Mouse (Mus musculus) hindbrain, embryonic 16.5 days (tissue): ENCODE data around the gene Prps1l3. TPM values are rescaled to one million over a fixed set of nuclear protein-coding genes. Genes with fewer than 3 reads are reported as not detected.
"Not testable (repeated sequence)": the region's sequence is repeated elsewhere in the genome, so short reads cannot be mapped to it uniquely, and the experiment has no call there.

Experiments used
- ATAC-seq: fragments of 200-750 bp; cut with Nextera tagmentation; 2 replicates; pipeline ENCODE4 v1.8.0; 2017; ENCODE audit warnings: moderate TSS enrichment, moderate library complexity
- H3K27ac ChIP-seq: fragments of 300-500 bp; sonication (generic); 2 replicates; pipeline ENCODE4 v1.5.1; 2014; ENCODE audit warnings: low read depth, mild to moderate bottlenecking, control low read depth, low read length, moderate library complexity
- H3K27me3 ChIP-seq: fragments of 300-500 bp; sonication (generic); replicated peaks from 2 replicates; pipeline ENCODE4 v1.6.1; 2014; ENCODE audit warnings: low read length; ENCODE audit not compliant: control insufficient read depth, insufficient read depth
- H3K36me3 ChIP-seq: fragments of 300-500 bp; sonication (generic); 2 replicates; pipeline ENCODE4 v1.6.1; 2014; ENCODE audit warnings: mild to moderate bottlenecking, low read length, moderate library complexity, mixed read lengths; ENCODE audit not compliant: control insufficient read depth, insufficient read depth
- H3K4me1 ChIP-seq: fragments of 300-500 bp; sonication (generic); 2 replicates; pipeline ENCODE4 v1.6.1; 2014; ENCODE audit warnings: low read depth, low read length; ENCODE audit not compliant: control insufficient read depth, insufficient read depth
- H3K4me2 ChIP-seq: fragments of 300-500 bp; sonication (generic); 2 replicates; pipeline ENCODE4 v1.6.1; 2014; ENCODE audit warnings: mild to moderate bottlenecking, low read length, control low read depth, moderate library complexity
- H3K4me3 ChIP-seq: fragments of 300-500 bp; sonication (generic); 2 replicates; pipeline ENCODE4 v1.5.1; 2014; ENCODE audit warnings: mild to moderate bottlenecking, low read length, control low read depth, moderate library complexity
- H3K9ac ChIP-seq: fragments of 300-500 bp; sonication (generic); 2 replicates; pipeline ENCODE4 v1.6.1; 2014; ENCODE audit warnings: low read depth, mild to moderate bottlenecking, control low read depth, low read length, moderate library complexity
- H3K9me3 ChIP-seq: fragments of 300-500 bp; sonication (generic); 2 replicates; pipeline ENCODE4 v1.6.1; 2014; ENCODE audit warnings: mild to moderate bottlenecking, low read length, moderate library complexity; ENCODE audit not compliant: control insufficient read depth
- WGBS: fragments of 180-500 bp; shearing (Covaris S2); extraction: QIAGEN DNeasy Blood & Tissue Kit; methylation state at CpG from one replicate; pipeline ENCODE4 v1.1.7; 2014; 5-methylcytosine and 5-hydroxymethylcytosine counted together
- polyA plus RNA-seq: library from polyadenylated mRNA; unstranded; fragments of >200 nt; fragmentation: Nextera tagmentation; extraction: Ambion mirVana; gene quantifications from 2 replicates; pipeline ENCODE4 v1.2.1, GENCODE M21; 2015

Prps1l3 gene
- polyA plus RNA-seq, 1 experiment from 2014 or later, result 23.2 TPM

DNA sequence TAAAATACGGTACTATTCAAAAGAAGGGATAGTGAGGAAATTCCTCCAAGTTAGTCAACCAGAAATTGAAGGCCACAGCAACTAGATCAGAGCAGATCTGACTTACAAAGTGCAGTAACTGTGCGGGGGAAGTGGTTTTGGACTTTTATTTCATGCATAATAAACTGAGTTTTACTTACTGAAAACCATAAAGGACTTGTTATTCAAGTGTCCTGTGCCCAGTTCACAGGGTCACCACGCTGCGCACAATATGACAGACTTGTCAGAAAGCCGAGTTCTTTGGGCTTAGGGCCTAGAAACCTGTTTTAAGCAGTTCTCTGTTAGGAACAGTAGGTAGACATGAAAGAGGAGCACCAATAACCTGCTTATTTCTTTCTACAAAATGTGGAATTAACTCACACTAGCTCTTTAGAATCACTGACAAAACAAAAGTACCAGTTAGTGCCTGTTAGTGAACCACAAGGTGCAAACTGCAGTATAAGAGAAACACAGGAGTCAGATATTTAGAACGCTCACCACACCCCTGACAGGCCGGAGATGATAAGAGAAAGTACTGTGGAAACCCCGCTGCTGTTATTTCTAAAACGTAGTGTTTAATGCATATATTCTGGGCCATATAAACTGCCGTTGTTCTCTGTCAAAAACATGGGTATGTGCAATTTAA, 32.7 kb upstream of the Prps1l3 start, which contains the start of gene Slc25a21:
Gene Slc25a21 (minus strand): TSS at position 110 of the 664 bp plus-strand sequence.
- Histone ChIP-seq H3K27ac (no peak within 1 kb of the TSS), H3K9ac (peak within 1 kb of the TSS; percentile 64), H3K36me3 (no peaks in the 10 kb centered on the region), H3K4me1 (peaks cover 3% of the 10 kb centered on the region), H3K4me2 (peak within 1 kb of the TSS; percentile 93), H3K27me3 (peaks cover 13% of the 10 kb centered on the region), H3K9me3 (no peaks in the 10 kb centered on the region), H3K4me3 (peak within 1 kb of the TSS; percentile 54)
- ATAC-seq, result no peak
- WGBS, result 61% methylated on average over 10 of the region's 10 CpGs

DNA sequence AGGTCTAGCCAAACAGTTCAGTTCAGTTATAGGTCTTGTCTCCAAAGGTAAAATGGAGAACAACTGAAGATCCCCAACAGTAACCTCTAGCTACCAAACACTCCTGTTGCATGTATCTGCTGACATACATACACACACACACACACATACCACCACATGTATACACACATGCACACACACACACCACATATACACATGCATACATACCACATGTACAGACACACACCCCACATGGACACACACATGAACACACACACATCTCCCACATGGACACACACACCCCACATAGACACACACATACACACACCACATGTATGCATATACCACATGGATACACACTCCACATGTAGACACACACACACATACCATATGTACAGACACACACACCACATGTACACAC, 31.9 kb upstream of the Prps1l3 start:
- H3K9ac ChIP-seq, result no peak overlapping the region
- peaks cover 3% of the 10 kb centered on the region for H3K4me1 ChIP-seq
- no peak for ATAC-seq
- no peak overlapping the region for H3K4me3 ChIP-seq
- H3K4me2 ChIP-seq, result no peak overlapping the region
- no peaks in the 10 kb centered on the region for H3K9me3 ChIP-seq
- peaks cover 13% of the 10 kb centered on the region for H3K27me3 ChIP-seq
- no peak overlapping the region for H3K27ac ChIP-seq
- H3K36me3 ChIP-seq, result no peaks in the 10 kb centered on the region

DNA sequence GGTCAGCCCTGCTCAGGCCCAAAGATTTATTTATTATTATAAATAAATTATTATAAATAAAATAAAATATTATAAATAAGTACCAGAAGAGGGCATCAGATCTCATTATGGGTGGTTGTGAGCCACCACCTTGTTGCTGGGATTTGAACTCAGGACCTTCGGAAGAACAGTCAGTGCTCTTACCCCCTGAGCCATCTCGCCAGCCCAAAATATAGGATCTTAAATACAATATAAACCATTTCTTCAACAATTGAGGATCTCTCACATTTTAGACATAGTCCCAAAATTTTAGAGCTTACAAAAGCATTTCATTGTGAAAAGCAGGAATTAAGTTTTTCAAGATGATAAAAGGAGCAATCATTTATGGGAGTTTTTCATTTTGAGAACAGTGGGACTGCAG, 30.8 kb upstream of the Prps1l3 start:
- H3K36me3 ChIP-seq, result no peaks in the 10 kb centered on the region
- no peaks in the 10 kb centered on the region for H3K9me3 ChIP-seq
- no peak overlapping the region for H3K4me2 ChIP-seq
- no peak for ATAC-seq
- H3K4me3 ChIP-seq, result no peak overlapping the region
- H3K4me1 ChIP-seq, result peaks cover 3% of the 10 kb centered on the region
- no peak overlapping the region for H3K27ac ChIP-seq
- H3K9ac ChIP-seq, result no peak overlapping the region
- H3K27me3 ChIP-seq, result peaks cover 13% of the 10 kb centered on the region
- WGBS, result 96% methylated on average over 2 of the region's 2 CpGs

DNA sequence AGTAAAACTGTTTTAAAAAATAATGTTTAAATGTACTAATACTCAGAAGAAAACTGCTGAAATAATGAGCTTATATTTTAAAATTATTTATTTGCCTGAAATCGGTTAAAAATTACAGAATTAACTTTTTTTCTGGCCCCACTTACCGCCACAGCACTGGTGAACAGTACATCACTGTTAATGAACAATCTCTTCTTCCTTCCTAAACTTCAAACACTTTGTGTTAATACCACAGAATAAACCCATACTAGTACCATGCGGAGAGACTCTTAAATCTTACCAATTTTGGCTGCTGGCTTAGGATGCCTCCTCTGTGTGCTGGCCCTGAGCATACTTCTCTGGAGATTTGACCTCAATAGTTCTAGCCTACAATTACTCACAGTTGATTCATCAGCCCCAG, 28.3 kb upstream of the Prps1l3 start:
- no peaks in the 10 kb centered on the region for H3K9me3 ChIP-seq

GRCm38 (mm10) chr12:57204276-57204851, 25.8 kb upstream of the Prps1l3 start:
- Histone ChIP-seq H3K9me3 (no peaks in the 10 kb centered on the region), H3K27me3 (no peaks in the 10 kb centered on the region), H3K4me2 (no peak overlapping the region), H3K9ac (no peak overlapping the region), H3K4me3 (no peak overlapping the region), H3K27ac (no peak overlapping the region), H3K4me1 (no peaks in the 10 kb centered on the region), H3K36me3 (no peaks in the 10 kb centered on the region)
- no peak for ATAC-seq
- 91% methylated on average over 4 of the region's 4 CpGs for WGBS

More for the DNA sequence above, 28.3 kb upstream of the Prps1l3 start:
- Histone ChIP-seq H3K4me1 (peaks cover 2% of the 10 kb centered on the region), H3K27ac (no peak overlapping the region), H3K36me3 (no peaks in the 10 kb centered on the region), H3K9ac (no peak overlapping the region), H3K27me3 (peaks cover 12% of the 10 kb centered on the region), H3K4me2 (no peak overlapping the region), H3K4me3 (no peak overlapping the region)
- 94% methylated on average over 3 of the region's 3 CpGs for WGBS
- no peak for ATAC-seq

GRCm38 (mm10) chr12:57211353-57212311, 18.6 kb upstream of the Prps1l3 start:
- H3K36me3 ChIP-seq, result no peaks in the 10 kb centered on the region
- H3K4me3 ChIP-seq, result peak overlapping the region; percentile 54
- H3K4me2 ChIP-seq, result peak overlapping the region; percentile 88
- WGBS, result 7% methylated on average over 30 of the region's 30 CpGs
- H3K4me1 ChIP-seq, result peaks cover 4% of the 10 kb centered on the region; the same call in 1 of the 2 replicates
- H3K9me3 ChIP-seq, result no peaks in the 10 kb centered on the region
- H3K27ac ChIP-seq, result no peak overlapping the region
- ATAC-seq, result peak; percentile 89
- H3K27me3 ChIP-seq, result no peaks in the 10 kb centered on the region
- peak overlapping the region; percentile 65 for H3K9ac ChIP-seq

- H3K9me3 ChIP-seq, H3K4me2 ChIP-seq, H3K36me3 ChIP-seq, H3K27me3 ChIP-seq, H3K9ac ChIP-seq, H3K4me1 ChIP-seq, H3K4me3 ChIP-seq, H3K27ac ChIP-seq: not testable (repeated sequence)
- 79% methylated on average over 5 of the region's 5 CpGs for WGBS
- ATAC-seq, result peak; percentile 44; the same call in 1 of the 2 replicates
Observed at GRCm38 (mm10) chr12:57212463-57212862, 17.7 kb upstream of the Prps1l3 start.

DNA sequence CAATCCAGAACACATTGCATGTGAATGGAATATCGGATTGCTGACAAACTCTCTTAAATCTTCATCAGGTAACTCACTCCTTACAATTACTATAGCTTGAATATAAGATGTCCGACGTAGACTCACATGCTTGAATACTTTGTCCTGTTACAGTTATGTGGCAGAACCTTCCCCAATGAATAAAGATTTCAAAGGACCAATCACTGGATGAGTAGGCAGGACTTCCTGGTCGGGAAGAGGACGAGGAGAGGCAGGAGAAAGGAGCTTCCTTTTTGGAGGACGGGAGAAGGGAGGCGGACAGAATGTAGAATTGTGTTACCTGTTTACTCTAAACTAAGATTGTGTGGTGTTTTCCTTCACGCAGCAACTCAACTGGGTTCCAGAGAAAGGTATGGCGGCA, 3.8 kb upstream of the Prps1l3 start:
- Histone ChIP-seq H3K9me3 (no peaks in the 10 kb centered on the region), H3K27ac (no peak overlapping the region), H3K9ac (no peak overlapping the region), H3K4me2 (no peak overlapping the region), H3K36me3 (no peaks in the 10 kb centered on the region), H3K27me3 (no peaks in the 10 kb centered on the region), H3K4me1 (peaks cover 3% of the 10 kb centered on the region; the same call in 1 of the 2 replicates), H3K4me3 (no peak overlapping the region)
- ATAC-seq, result no peak
- WGBS, result 91% methylated on average over 9 of the region's 9 CpGs

- Histone ChIP-seq H3K27me3 (no peaks in the 10 kb centered on the region), H3K9ac (no peak overlapping the region), H3K27ac (no peak overlapping the region), H3K4me3 (no peak overlapping the region), H3K4me1 (peaks cover 3% of the 10 kb centered on the region; the same call in 1 of the 2 replicates), H3K4me2 (no peak overlapping the region), H3K36me3 (no peaks in the 10 kb centered on the region), H3K9me3 (no peaks in the 10 kb centered on the region)
- ATAC-seq, result no peak
- WGBS, result 82% methylated on average over 4 of the region's 8 CpGs
Observed at GRCm38 (mm10) chr12:57227776-57228175, 2.4 kb upstream of the Prps1l3 start.
